Mouse (Mus musculus) Muller cell, postnatal 12 days (primary cell): ENCODE measurements around the gene Spx.
A peak's percentile ranks its signal among the peaks of the same experiment; 100 is the strongest.

Experiments used
- DNase-seq: peaks from one replicate; pipeline ENCODE4 v3.0.0-alpha.2; 2015; ENCODE audit errors: inconsistent ontology term

Spx gene

GRCm38 (mm10) chr6:142429072-142429471 is 15.8 kb downstream of the Spx start:
- no peak for DNase-seq

- peak; percentile 7 for DNase-seq
Measured at GRCm38 (mm10) chr6:142451381-142451780, 38.1 kb downstream of the Spx start.

- DNase-seq, result no peak
Measured at GRCm38 (mm10) chr6:142453311-142453710, 40.1 kb downstream of the Spx start.

- DNase-seq, result no peak
Measured at GRCm38 (mm10) chr6:142455314-142455996, 42.2 kb downstream of the Spx start.

GRCm38 (mm10) chr6:142458010-142458409 is 44.8 kb downstream of the Spx start:
- peak; percentile 19 for DNase-seq

- no peak for DNase-seq
Measured at GRCm38 (mm10) chr6:142459017-142459678, 45.9 kb downstream of the Spx start.

- no peak for DNase-seq
Measured at GRCm38 (mm10) chr6:142462194-142462593, 49.0 kb downstream of the Spx start.
